Mouse (Mus musculus) kidney, adult 2 months (tissue): ENCODE results near the gene Cbx1. TPM values are rescaled to one million over a fixed set of nuclear protein-coding genes. Genes with fewer than 3 reads are reported as not detected.
A peak's percentile ranks its signal among the peaks of the same experiment; 100 is the strongest.
"Not testable (repeated sequence)": the region's sequence is repeated elsewhere in the genome, so short reads cannot be mapped to it uniquely, and the experiment has no call there.

ENCODE experiments used
- DNase-seq: peaks from one replicate; pipeline ENCODE4 v3.0.0; 2021
- H3K27ac ChIP-seq: fragments of 200-500 bp; 2 replicates; pipeline ENCODE4 v1.5.1; 2012; ENCODE audit warnings: low read depth, low read length, control low read depth, inconsistent platforms; ENCODE audit not compliant: insufficient read depth
- H3K27me3 ChIP-seq: fragments of 200-500 bp; replicated peaks from 2 replicates; pipeline ENCODE4 v1.6.1; 2012; ENCODE audit warnings: mild to moderate bottlenecking, moderate library complexity, low read length, inconsistent platforms; ENCODE audit not compliant: control insufficient read depth, insufficient read depth
- H3K36me3 ChIP-seq: fragments of 200-500 bp; 2 replicates; pipeline ENCODE4 v1.6.1; 2012; ENCODE audit warnings: mild to moderate bottlenecking, moderate library complexity, low read length, inconsistent platforms; ENCODE audit not compliant: control insufficient read depth, insufficient read depth
- H3K4me1 ChIP-seq: fragments of 200-500 bp; 2 replicates; pipeline ENCODE4 v1.6.1; 2011; ENCODE audit warnings: low read length; ENCODE audit not compliant: control insufficient read depth, insufficient read depth
- H3K4me3 ChIP-seq: fragments of 200-500 bp; 2 replicates; pipeline ENCODE4 v1.5.1; 2011; ENCODE audit warnings: mild to moderate bottlenecking, low read depth, low read length, control low read depth; ENCODE audit not compliant: insufficient read depth
- CTCF ChIP-seq: fragments of 200-500 bp; conservative IDR thresholded peaks from 2 replicates; pipeline ENCODE4 v1.5.1; 2011; ENCODE audit warnings: low read depth, mild to moderate bottlenecking, control low read depth, low read length, moderate library complexity, mixed read lengths; ENCODE audit not compliant: insufficient read depth, insufficient read length
- POLR2A ChIP-seq: fragments of 200-500 bp; IDR thresholded peaks from one replicate; pipeline ENCODE4 v1.6.1; 2011; ENCODE audit warnings: low read depth, low read length, control low read depth
- WGBS: fragments of 180-500 bp; shearing (Covaris S2); methylation state at CpG from one replicate; pipeline ENCODE4 v1.1.7; 2018; 5-methylcytosine and 5-hydroxymethylcytosine counted together
- polyA plus RNA-seq: library from polyadenylated mRNA; depleted of rRNA; stranded (reverse); fragments of >200 nt; gene quantifications from 2 replicates; pipeline ENCODE4 v1.2.3, GENCODE M21; 2012

Gene Cbx1
- polyA plus RNA-seq, 1 experiment, result 18.7 TPM

DNA sequence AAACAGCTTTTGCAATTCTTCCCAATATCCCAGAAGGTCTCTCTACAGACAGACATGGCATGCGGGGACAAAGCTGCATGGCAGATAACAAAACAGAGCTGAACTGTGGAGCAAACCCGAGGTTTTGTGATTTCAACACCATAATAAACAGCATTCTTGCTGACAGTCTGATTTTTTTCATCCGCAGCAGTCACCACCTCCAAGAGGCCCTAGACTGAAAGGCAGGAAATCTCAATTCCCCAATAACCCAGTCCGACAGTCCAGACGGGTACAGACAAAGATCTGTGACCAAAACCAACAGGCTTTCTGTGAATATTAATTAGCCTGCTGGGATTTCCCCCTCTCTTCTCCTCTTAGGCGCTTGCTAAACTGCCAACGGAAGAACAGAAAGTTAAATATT is 13.3 kb upstream of the Cbx1 start:
- Histone ChIP-seq H3K27ac (no peak overlapping the region), H3K36me3 (no peaks in the 10 kb centered on the region; the same call in 1 of the 2 replicates), H3K4me1 (peaks cover 9% of the 10 kb centered on the region; the same call in 1 of the 2 replicates), H3K4me3 (no peak overlapping the region), H3K27me3 (no peaks in the 10 kb centered on the region)
- TF ChIP-seq POLR2A (no peak), CTCF (no peak)
- DNase-seq, result no peak
- 54% methylated on average over 7 of the region's 7 CpGs for WGBS

DNA sequence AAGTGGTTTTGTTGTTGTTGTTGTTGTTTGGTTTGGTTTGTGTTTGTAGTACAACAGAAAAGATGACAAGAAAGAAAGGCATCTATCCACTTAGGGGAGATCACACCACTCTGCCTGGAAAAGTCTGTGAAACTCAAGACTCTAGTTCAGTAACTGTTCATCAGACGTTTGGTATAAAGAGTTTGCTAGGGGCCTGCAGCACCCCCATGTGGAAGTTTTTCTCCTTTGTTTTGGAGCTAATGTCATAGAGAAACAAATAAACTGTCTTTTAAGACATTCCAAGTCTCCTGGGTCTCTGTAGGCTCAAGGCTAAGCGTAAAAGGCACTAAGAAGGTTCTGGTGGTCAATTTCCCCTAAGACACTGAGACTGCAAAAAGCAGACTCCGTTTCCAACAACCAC is 12.9 kb upstream of the Cbx1 start:
- no peak for TF ChIP-seq POLR2A
- TF ChIP-seq CTCF, result no peak
- H3K27ac ChIP-seq, result no peak overlapping the region
- H3K27me3 ChIP-seq, result no peaks in the 10 kb centered on the region
- H3K4me1 ChIP-seq, result peaks cover 9% of the 10 kb centered on the region; the same call in 1 of the 2 replicates
- no peak for DNase-seq
- WGBS, result 37% methylated on average over 3 of the region's 3 CpGs
- no peaks in the 10 kb centered on the region; the same call in 1 of the 2 replicates for H3K36me3 ChIP-seq
- H3K4me3 ChIP-seq, result no peak overlapping the region

DNA sequence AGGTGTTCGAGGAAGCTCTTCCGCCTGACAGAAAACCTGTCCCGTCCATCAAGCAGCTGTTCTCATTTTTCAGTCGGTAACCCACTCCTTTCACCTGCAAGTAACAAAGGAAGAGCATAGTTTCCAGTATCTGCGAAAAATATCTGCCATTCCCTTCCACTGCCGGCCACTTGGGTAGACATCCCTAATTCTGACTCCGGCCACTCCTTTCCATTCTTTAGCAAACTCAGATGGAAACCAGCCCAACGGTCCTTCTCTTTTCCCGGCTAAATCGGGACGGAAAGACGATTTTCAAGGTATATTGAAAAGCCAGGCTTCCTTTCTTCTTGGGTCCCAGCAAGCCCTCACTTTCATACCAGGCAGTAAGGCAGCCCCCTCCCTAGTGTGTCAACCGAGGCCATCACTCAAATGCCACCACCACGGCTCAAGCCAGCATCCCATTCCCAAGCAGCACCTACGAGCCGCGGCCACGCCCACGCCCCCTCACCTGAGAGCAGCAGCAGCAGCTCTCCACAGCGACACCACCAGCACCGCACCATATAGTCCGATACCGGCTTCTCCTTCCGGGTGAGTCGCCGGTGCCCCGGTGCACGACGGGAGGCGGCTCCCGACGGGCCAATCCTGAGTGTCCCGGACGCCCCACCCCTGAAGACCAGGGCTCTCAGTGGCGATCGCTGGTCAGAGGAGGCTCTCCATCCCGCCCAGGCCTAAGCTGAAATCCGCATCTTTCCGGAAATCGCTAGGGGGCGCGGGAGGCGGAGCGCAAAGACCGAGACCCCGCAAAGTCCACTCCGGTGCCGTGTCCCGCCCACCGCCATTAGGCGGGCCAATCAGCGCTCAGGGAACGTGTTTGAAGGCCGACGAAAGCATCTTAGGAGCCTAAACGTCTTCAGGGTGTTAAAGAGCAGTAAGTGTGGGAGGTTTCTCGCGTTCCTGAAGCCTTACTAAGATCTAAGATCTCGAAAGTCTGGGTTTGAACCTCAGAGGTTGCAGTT is 11.7 kb upstream of the Cbx1 start, which contains the start of gene Snx11:
Gene Snx11, minus strand, starts transcription at position 592 of the 995 bp plus-strand sequence.
- TF ChIP-seq POLR2A (peak; percentile 33), CTCF (peak; percentile 66)
- no peaks in the 10 kb centered on the region for H3K27me3 ChIP-seq
- WGBS, result 1% methylated on average over 59 of the region's 59 CpGs
- H3K27ac ChIP-seq, result peak within 1 kb of the TSS; percentile 70; the same call in 1 of the 2 replicates
- peak; percentile 100 for DNase-seq
- no peaks in the 10 kb centered on the region for H3K36me3 ChIP-seq
- peaks cover 9% of the 10 kb centered on the region; the same call in 1 of the 2 replicates for H3K4me1 ChIP-seq
- peak within 1 kb of the TSS; percentile 96 for H3K4me3 ChIP-seq

DNA sequence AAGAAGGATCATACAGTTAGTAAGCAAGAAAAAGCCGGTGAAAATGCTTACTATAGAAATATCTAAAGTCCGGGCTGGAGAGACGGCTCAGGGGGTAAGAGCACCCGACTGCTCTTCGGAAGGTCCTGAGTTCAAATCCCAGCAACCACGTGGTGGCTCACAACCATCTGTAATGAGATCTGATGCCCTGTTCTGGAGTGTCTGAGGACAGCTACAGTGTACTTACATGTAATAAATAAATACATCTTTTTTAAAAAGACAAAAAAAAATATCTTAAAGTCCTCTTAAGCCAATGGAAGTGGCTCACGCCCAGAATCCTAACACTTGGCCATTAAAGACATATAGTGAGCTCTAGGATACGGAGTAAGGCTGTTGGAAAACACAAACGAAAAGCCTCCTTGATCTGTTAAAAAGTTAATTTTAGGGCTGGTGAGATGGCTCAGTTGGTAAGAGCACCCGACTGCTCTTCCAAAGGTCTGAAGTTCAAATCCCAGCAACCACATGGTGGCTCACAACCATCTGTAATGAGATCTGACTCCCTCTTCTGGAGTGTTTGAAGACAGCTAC is 10.8 kb upstream of the Cbx1 start:
- not testable (repeated sequence) for H3K36me3 ChIP-seq, DNase-seq, H3K27me3 ChIP-seq, H3K4me1 ChIP-seq
- peak overlapping the region; percentile 70; the same call in 1 of the 2 replicates for H3K27ac ChIP-seq
- 53% methylated on average over 10 of the region's 10 CpGs for WGBS
- peak overlapping the region; percentile 46 for H3K4me3 ChIP-seq

DNA sequence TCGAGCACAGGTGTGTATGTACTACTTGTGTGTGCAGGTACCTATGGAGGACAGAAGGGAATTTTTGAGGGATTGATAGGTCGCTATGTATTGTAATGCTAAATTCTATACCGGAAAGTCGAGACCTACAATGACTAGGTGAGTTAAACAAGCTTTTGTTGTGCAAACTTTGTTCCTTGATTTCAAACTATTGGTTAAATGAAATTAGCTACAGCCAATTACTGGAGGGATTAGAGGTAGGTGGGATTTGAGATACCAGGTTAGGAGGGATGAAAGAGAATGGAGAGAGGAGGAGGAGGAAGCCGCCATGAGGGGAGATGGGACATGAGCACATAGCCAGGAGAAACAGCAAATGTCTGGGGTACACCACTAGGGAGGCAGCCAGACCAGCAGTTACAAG is 8.6 kb upstream of the Cbx1 start:
- no peaks in the 10 kb centered on the region for H3K27me3 ChIP-seq
- WGBS, result 81% methylated on average over 5 of the region's 5 CpGs

DNA sequence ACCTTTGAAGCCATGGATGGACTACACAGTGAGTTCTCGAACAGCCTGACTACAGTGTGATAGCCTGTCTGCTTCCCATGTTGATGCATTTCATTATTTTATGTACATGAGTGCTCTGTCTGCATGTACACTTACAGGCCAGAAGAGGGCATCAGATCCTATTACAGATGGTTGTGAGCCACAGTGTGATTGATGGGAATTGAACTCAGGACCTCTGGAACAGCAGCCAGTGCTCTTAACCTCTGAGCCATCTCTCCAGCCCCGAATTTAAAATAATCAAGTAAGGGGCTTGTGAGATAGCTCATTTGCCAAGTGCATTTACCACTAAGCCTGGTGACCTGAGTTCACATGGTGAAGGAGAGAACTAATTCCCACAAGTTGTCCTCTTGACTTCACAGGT is 7.5 kb upstream of the Cbx1 start:
- TF ChIP-seq POLR2A (no peak), CTCF (0 out of 2 replicates have a peak, but pooled peaks have one; percentile 9)
- WGBS, result 71% methylated on average over 2 of the region's 2 CpGs

More for the DNA sequence above, 8.6 kb upstream of the Cbx1 start:
- H3K4me1 ChIP-seq, result peaks cover 7% of the 10 kb centered on the region; the same call in 1 of the 2 replicates
- H3K27ac ChIP-seq, result no peak overlapping the region
- no peak for DNase-seq
- TF ChIP-seq POLR2A, result no peak
- no peaks in the 10 kb centered on the region for H3K36me3 ChIP-seq
- no peak overlapping the region for H3K4me3 ChIP-seq

DNA sequence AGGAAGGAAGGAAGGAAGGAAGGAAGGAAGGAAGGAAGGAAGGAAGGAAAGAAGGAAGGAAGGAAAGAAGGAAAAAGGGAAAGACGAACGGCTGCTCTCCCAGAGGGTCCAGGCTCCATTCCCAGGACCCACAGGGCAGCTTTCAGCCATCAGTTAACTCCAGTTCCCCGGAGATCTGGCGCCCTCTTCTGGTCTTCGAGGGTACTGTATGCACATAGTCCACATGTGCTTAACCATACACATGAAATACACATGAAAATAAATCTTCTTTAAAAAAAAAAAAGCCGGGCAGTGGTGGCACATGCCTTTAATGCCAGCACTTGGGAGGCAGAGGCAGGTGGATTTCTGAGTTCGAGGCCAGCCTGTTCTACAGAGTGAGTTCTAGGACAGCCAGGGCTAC is 4.1 kb upstream of the Cbx1 start:
- peak; percentile 73 for DNase-seq
- peak; percentile 71 for TF ChIP-seq CTCF
- not testable (repeated sequence) for H3K27ac ChIP-seq, H3K27me3 ChIP-seq, H3K4me1 ChIP-seq, H3K36me3 ChIP-seq, H3K4me3 ChIP-seq
- 9% methylated on average over 7 of the region's 7 CpGs for WGBS

More for the DNA sequence above, 7.5 kb upstream of the Cbx1 start:
- peak; percentile 12 for DNase-seq
- Histone ChIP-seq H3K36me3 (no peaks in the 10 kb centered on the region), H3K27ac (no peak overlapping the region), H3K4me3 (no peak overlapping the region), H3K4me1 (peaks cover 4% of the 10 kb centered on the region; the same call in 1 of the 2 replicates), H3K27me3 (no peaks in the 10 kb centered on the region)
